Mouse (Mus musculus): ENCODE results near the gene Gm48551.

- no peak for TF ChIP-seq CTCF (conservative IDR thresholded peaks at IDR 0.05; ENCODE audit: insufficient read depth, insufficient read length, low read depth, low read length)
- no peak for TF ChIP-seq POLR2A (IDR thresholded peaks at IDR 0.05; ENCODE audit: low read depth, low read length)
Measured at GRCm38 (mm10) chr10:81426897-81427296, 42.6 kb downstream of the Gm48551 start.
